ENCODE assay signal across 10 mouse cellular contexts in the genomic region with DNA sequence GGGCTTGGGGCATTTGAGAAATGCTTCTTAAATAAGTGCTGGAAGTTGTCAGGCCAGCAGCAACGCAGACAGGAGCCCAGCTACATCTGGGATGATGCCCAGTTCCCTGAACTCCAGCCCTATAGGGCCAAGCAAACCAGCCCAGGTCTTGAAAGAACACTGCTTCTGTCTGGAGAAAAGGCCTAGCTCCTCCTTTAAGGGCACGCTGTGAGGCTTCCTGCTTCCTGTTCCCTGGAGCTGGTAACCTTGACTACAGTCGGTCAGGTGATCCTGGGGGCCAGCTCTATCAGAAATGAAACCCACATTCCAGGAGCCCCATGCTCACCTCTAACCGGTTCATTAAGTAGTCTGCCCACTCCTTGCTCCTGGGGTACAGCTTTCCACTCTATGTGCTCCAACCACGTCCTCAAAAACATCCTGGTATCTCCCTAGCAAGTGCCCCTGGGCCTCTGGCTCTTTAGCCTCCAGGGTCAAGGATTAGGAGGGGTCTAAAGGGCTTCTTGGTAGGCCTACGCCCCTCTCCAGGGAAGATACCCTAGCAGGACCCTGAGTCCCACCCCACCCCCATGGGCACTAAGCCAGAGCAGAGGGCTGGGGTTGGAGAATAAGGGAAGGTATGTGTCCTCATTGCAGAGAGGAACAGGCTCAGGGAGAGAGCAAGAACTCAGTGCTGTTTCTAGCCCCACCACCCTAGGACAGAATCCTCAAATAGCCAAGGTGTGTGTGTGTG. TPM values are rescaled to one million over a fixed set of nuclear protein-coding genes. Genes with fewer than 3 reads are reported as not detected.
DNase-seq lines count a peak whose midpoint lies in the region; ATAC-seq lines count a peak whose summit lies in the region.
"Had no signal": no experiment of that assay in that cellular context is flagged by ENCODE, and none has a peak within 500 bp of the region (broad histone marks: within the 10 kb centered on the region; RNA-seq: fewer than 3 reads in every experiment).

No protein-coding gene starts in this region.

- H3K36me3 ChIP-seq in kidney, embryonic 16.5 days (ENCODE audit: insufficient read depth, low read length), result peaks cover 2% of the 10 kb centered on the region
- 0 out of 2 replicates have a peak, but pooled peaks cover 3% of the 10 kb centered on the region for H3K36me3 ChIP-seq in intestine, embryonic 16.5 days (ENCODE audit: control insufficient read depth, insufficient read depth, low read length)

- DNase-seq in cerebellum, adult 11 months, result peak; percentile 36
- DNase-seq in cerebellum, postnatal 14 days, result no peak
- no peak for DNase-seq in kidney, adult 8-10 months
- peak; percentile 56 for DNase-seq in MEL-GATA-1-ER (ENCODE audit: extremely low read depth, low read depth)
- no peak for DNase-seq in testis, postnatal 10 days (ENCODE audit: low spot score)
- DNase-seq in natural killer cell, adult 2 months (ENCODE audit: low spot score in 2 of 2), result no peak
- DNase-seq: thymus, adult 18-20 months had no signal

- peak overlapping the region; percentile 51 for H3K27ac ChIP-seq in kidney, embryonic 16.5 days (ENCODE audit: low read length)
- peak overlapping the region; percentile 76 for H3K27ac ChIP-seq in intestine, embryonic 16.5 days (ENCODE audit: low read length)

- no peaks in the 10 kb centered on the region for H3K9me3 ChIP-seq in kidney, embryonic 16.5 days (ENCODE audit: low read length)
- H3K9me3 ChIP-seq in intestine, embryonic 16.5 days (ENCODE audit: control insufficient read depth, low read length), result no peaks in the 10 kb centered on the region

- no peak for ATAC-seq in kidney, embryonic 16.5 days (ENCODE audit: low FRiP score, low TSS enrichment)
- peak; percentile 34 for ATAC-seq in intestine, embryonic 16.5 days

- no peak overlapping the region for H3K4me2 ChIP-seq in kidney, embryonic 16.5 days (replicated peaks; ENCODE audit: low read depth, low read length)
- H3K4me2 ChIP-seq in intestine, embryonic 16.5 days (ENCODE audit: low read depth, low read length), result peak overlapping the region; percentile 32; the same call in 1 of the 2 replicates

- no peaks in the 10 kb centered on the region for H3K27me3 ChIP-seq in kidney, embryonic 16.5 days (ENCODE audit: insufficient read depth, low read length)
- no peaks in the 10 kb centered on the region for H3K27me3 ChIP-seq in intestine, embryonic 16.5 days (replicated peaks; ENCODE audit: control insufficient read depth, insufficient read depth, low read length)

- no peak overlapping the region for H3K4me3 ChIP-seq in kidney, embryonic 16.5 days (ENCODE audit: low read length)
- H3K4me3 ChIP-seq in intestine, embryonic 16.5 days (ENCODE audit: low read length), result no peak overlapping the region

- H3K4me1 ChIP-seq in kidney, embryonic 16.5 days (ENCODE audit: insufficient read depth, low read length), result peaks cover 14% of the 10 kb centered on the region
- peaks cover 21% of the 10 kb centered on the region for H3K4me1 ChIP-seq in intestine, embryonic 16.5 days (ENCODE audit: control insufficient read depth, insufficient read depth, low read length)

- WGBS in kidney, embryonic 16.5 days, result 44% methylated on average over 6 of the region's 6 CpGs
- WGBS in intestine, embryonic 16.5 days, result 51% methylated on average over 6 of the region's 6 CpGs

- no peak overlapping the region for H3K9ac ChIP-seq in kidney, embryonic 16.5 days (replicated peaks; ENCODE audit: low read length)
- H3K9ac ChIP-seq in intestine, embryonic 16.5 days (ENCODE audit: low read depth, low read length), result peak overlapping the region; percentile 31

RNA-seq across cellular contexts. Expression of a gene that starts 2.5 kb away (rescaled TPM):
- 105 and 115 TPM in 2 replicates for polyA plus RNA-seq in kidney, embryonic 16.5 days (2015; fragmentation: Nextera tagmentation; extraction: Ambion mirVana)
- polyA plus RNA-seq in intestine, embryonic 16.5 days (2015; fragmentation: Nextera tagmentation; extraction: Ambion mirVana), result 70.2 and 71.9 TPM in 2 replicates

RNA-seq across cellular contexts. Expression of a gene that starts 3.5 kb away (rescaled TPM):
- polyA plus RNA-seq in kidney, embryonic 16.5 days (2015; fragmentation: Nextera tagmentation; extraction: Ambion mirVana), result 9.5 and 9.6 TPM in 2 replicates
- polyA plus RNA-seq in intestine, embryonic 16.5 days (2015; fragmentation: Nextera tagmentation; extraction: Ambion mirVana), result 6.8 and 8.5 TPM in 2 replicates

RNA-seq across cellular contexts. Expression of a gene that starts 4.3 kb away (rescaled TPM):
- polyA plus RNA-seq in kidney, embryonic 16.5 days (2015; fragmentation: Nextera tagmentation; extraction: Ambion mirVana), result not detected in 2 replicates
- 0.32 TPM in 1 of 2 replicates, not detected in the other for polyA plus RNA-seq in intestine, embryonic 16.5 days (2015; fragmentation: Nextera tagmentation; extraction: Ambion mirVana)
- polyA plus RNA-seq: intestine, embryonic 14.5 days had no signal

RNA-seq across cellular contexts. Expression of a gene that starts 28.2 kb away (rescaled TPM):
- 1.8 and 4.7 TPM in 2 replicates for polyA plus RNA-seq in kidney, embryonic 16.5 days (2015; fragmentation: Nextera tagmentation; extraction: Ambion mirVana)
- polyA plus RNA-seq in intestine, embryonic 16.5 days (2015; fragmentation: Nextera tagmentation; extraction: Ambion mirVana), result 4.0 and 4.5 TPM in 2 replicates

RNA-seq across cellular contexts. Expression of a gene that starts 37.1 kb away (rescaled TPM):
- 33.8 and 35.9 TPM in 2 replicates for polyA plus RNA-seq in kidney, embryonic 16.5 days (2015; fragmentation: Nextera tagmentation; extraction: Ambion mirVana)
- 31.5 and 37.4 TPM in 2 replicates for polyA plus RNA-seq in intestine, embryonic 16.5 days (2015; fragmentation: Nextera tagmentation; extraction: Ambion mirVana)

Comparison
In these comparisons a context has a peak if more than half of its experiments do, and no peak if none do; other contexts are left out.
1. DNase-seq: peak in cerebellum, adult 11 months (single experiment) and MEL-GATA-1-ER (single experiment); none in cerebellum, postnatal 14 days (0 of 2), kidney, adult 8-10 months (0 of 2), testis, postnatal 10 days (single experiment) and natural killer cell, adult 2 months (0 of 2).